Mouse (Mus musculus) 416B (cell line): Measurements from ENCODE around the gene Mipol1.
A peak's percentile ranks its signal among the peaks of the same experiment; 100 is the strongest.
"Not testable (repeated sequence)": the region's sequence is repeated elsewhere in the genome, so short reads cannot be mapped to it uniquely, and the experiment has no call there.

ENCODE experiments used
- DNase-seq: peaks from one replicate; pipeline ENCODE4 v3.0.0; 2011; ENCODE audit warnings: low read depth

Gene Mipol1

DNA sequence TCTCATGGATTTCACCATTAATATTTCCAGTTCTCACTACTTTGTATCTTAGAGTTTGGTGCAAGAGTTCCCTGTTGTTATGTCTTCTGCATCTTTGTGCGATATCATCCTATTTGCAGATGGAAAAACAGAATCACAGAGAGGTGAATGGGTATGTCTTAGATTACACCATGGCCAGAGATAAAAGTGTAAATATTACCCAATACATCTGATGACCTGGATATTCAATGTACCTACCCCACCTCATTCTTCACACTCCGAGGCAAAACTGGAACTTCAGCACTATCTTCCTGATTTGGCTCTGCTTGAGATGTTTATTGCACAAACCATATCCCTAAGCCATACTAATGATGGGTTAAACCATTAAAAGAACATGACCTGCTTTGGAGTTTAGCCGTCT is 198.0 kb downstream of the Mipol1 start:
- DNase-seq, result no peak

DNA sequence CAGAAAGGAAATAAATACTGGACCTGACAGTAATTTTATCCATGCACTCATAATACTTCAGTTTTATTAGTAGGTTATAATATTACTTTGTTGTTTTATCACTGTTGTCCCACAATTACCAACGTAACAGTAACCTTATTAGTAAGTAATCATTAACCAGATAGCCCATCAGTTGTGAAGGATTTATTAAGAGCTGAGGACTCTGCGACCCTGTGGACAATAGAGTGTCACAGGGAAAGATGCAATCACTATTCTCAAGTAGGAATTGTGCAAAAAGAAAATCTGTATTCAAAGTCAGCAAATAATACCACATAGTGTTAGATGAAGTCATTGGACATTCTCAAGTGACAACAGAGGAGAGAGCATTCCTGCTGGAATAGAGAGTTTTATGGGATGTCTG is 198.5 kb downstream of the Mipol1 start:
- no peak for DNase-seq

DNA sequence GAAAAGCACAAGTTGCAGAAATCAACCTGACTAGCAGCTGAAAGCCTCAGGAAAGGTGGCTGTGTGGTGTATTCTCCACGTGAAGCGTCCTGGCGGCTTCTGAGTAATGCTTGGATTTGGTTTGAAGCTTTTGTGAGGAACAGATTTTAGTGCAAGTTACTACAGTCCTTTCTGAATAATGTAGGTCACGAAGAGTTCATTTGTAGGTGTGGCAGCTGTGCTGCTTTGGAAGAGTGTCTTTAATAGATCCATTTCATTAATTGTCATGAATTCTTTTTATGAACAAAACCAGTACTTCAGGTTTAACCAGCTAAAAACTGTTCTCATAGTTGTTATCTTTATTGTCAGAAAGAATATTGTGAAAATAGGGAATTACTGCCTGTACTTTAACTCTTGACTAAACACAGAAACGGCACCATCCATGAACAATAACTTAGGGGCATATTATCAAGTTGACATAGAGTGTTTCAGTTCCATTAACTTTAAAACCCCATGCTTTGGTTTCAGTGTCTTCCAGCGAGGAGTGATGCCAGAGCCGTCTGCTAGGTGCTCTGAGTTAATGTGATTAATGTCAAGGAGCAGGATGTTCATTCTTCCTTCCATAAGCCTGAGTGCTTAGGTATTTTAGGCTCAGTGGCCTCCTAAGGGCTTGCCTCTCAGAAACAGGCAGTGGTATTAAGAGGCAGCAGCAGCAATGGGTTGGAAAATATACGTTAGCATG is 206.9 kb downstream of the Mipol1 start:
- DNase-seq, result not testable (repeated sequence)

DNA sequence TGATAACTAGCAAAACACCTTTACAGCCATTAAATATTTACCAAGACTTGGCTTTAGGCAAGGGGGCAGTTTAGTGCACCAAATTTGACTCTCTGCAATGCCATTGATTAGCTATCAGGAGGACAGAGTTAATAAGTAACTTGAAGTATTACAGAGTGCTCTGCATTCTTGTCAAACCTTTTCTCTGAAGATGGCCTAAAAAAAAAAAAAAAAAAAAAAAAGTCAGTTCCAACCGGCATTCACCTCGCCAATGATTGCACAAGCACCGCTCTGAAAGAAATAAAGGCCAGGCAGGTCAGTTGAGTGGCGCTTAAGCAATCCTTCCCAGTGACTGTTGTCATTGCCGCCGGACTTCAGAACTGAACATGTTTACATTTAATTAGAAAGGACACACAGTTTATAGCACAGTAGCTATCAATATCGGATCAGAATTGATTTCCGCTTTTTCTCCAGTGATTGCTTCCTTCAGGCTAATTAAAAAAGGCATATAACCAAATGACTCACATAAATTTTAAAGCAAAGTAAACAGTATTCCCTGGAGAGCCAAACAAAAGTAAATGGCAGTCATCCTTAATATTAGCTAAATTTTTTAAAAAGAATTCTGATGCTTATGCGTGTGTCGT is 214.2 kb downstream of the Mipol1 start:
- peak; percentile 49 for DNase-seq

DNA sequence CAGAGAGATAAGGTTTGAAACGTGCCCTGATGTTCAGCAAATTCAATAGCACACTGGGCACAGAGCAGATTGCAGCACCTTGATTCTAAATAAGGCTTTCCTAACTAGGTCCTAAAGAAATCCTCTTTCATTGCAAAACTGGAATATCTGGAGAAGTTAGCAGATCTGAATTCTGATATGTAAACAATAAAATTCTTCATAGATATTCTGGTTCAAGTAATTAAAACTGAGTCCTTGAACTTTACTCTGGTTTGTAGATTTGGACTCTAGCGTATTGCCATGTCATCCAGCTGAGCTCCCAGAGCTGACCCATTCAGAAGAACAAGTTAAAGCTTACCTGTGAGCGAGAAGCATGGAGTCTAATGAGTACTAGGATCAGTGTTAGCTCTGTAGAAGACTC is 217.1 kb downstream of the Mipol1 start:
- no peak for DNase-seq

DNA sequence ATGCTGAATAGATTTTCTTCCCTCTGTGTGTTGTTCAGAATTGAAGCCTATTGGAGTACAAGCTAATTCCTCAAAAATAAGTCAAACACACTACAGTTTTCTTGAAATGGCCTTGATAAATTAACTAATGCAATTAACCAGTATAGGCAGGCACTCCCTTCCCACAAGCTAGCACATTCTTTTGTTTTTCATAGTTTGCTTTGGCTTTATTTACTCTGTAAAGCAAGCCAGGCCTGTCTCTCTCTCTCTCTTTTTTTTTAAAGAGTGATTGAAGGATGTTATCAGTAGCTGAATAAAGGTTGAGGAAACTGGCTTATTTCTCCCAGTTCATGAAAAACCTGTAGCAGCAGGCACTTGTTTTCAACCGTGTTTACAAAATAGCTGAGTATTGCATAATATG is 219.1 kb downstream of the Mipol1 start:
- DNase-seq, result no peak

DNA sequence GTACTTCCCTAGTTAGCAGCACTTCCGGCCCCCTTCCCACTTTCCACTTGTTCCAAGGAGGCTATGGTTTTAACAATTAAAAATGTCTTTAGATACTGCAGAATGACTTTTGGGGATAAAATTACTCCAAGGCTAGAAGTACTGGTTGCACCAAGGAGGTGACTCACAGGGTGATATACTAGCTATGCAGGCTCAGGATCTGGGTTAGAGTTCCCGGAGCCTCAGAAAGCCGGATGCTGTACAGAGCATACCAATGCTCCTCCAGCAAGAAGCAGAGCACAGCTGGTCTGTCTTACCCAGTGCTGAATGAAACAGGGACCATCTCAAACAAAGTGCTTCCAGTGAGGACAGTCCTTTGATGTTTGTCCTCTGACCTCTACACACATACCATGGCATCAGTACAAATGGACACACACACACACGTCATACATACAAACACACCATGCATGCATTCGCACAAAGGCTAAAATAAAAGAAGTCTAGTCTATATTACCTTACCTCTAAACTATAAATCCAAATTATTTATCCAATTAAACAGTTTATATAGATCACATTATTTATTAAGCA is 219.9 kb downstream of the Mipol1 start:
- no peak for DNase-seq

DNA sequence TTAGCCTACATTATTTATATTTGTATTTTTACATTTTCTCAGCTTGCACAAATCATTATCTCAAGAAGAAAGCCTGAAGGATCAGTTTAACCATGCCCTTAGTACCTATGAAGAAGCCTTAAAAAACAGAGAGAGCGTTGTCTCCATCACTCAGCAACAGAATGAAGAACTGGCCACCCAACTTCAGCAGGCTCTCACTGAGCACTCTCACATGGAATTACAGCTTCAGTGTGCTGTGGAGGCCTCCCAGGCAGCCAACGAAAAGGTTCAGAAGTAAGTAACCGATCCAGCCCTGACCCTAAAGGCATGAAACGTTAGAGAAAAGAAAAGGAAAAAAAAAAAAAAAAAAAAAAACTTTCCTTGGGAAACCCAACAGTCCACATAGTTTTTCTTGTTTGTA is 226.7 kb downstream of the Mipol1 start:
- no peak for DNase-seq

DNA sequence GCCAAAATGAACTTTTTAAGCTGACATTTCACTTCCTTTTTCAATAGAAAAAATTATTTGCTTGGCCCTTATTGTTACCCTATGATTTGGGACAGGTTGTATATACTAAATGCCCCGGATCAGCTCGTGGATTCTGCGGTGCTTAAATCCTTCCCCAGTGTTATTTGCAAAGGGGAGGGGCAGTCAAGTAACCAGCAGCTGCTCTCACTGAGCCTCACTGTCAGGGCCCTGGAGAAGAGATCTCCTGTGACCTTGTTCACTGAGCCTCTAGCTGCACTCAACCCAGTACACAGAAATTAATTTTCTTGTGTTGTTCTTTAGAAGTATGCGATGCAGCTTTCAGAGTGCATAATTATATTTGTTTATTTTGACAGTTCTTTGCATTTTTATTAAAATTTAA is 227.1 kb downstream of the Mipol1 start:
- DNase-seq, result no peak

DNA sequence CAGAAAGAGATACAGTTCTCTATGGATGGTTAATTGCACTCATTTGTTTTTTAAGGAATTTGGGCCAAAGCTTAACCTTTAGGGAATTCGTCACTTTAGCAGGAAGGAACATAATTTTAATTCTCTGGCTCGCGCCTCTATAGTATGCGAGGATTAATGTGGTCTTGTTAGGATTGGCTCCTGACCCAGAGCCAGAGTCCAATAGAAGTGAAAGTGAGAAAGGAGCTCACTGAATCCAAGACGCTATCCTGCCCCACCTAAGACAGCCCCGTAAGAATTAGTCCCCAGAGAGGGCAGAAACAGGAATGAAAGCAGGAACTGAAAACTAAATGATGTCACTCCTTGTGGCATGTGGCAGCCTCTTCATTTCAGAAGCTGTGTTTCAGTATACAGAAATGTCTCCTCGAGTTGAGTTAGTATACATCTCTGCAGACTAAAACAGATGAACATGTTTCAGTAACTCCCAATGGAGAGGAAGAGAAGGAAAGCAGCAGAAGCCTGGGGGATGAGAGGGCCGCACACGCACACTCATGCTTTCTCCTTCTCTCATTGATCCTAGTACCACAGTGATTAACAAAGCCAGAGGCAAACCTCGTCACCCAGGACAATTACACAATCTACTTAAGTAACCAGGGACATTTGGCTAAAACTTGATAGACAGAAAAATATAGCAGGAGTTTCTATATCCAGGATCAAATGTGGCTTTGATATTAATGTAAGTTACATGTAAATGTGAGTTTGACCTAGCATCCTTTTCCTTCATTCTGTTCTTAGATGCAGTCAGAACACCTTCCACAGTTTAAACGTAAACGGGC is 234.5 kb downstream of the Mipol1 start:
- no peak for DNase-seq

DNA sequence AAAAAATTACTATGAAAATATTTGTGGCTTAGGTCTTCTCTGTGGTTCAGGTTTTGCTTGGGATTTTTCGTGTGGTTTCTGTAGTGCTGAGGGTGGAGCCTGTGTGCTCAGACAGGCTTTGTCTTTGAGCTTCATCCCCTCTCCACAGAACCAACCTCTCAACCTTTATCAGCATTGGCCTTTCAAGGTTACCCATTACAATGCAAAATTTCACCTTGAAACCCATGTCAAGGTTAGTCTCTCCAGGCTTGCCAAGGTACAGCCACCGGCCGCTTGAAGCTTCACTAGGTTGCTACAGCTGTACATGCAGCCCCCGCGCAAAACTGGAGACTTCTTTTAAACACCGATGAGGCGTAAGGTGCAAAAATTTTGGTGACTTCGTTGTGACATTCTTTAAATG is 241.6 kb downstream of the Mipol1 start:
- DNase-seq, result no peak

DNA sequence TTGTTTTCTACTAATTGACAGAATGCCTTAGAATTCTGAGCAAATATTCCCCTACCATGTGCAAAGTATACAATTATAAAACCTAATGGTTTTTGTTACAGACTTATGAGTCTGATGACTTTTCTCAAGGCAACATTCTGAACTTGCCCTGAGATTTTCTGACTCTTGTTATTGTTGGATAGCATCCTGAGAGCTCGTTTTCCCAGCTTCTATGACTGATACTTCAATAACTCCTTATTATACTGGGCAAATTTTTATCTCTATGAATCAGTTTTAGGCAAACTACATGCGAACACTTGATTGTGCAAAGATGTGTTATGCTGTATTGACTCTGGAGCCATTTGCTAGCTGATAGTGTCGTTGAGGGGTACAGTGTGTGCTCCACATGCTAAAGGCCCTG is 246.6 kb downstream of the Mipol1 start:
- no peak for DNase-seq

DNA sequence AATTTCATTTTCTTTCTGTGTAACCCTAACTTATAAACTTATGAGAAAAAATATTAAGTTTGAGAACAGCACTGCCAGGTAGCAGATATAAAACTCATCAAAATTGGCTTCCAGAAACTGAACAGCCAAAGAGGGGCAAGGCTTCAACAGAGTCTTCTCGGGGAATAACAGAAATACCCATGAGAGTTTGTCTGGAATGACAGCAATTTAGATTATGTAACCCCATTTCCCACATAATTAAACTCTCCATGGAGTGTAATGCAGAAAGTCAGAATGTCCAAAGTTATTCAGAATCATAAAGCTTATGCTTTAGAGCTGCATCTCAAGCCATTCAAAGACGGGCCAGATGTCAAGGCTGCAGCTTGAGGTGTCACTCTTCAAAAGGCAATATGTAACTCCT is 251.6 kb downstream of the Mipol1 start:
- DNase-seq, result no peak

DNA sequence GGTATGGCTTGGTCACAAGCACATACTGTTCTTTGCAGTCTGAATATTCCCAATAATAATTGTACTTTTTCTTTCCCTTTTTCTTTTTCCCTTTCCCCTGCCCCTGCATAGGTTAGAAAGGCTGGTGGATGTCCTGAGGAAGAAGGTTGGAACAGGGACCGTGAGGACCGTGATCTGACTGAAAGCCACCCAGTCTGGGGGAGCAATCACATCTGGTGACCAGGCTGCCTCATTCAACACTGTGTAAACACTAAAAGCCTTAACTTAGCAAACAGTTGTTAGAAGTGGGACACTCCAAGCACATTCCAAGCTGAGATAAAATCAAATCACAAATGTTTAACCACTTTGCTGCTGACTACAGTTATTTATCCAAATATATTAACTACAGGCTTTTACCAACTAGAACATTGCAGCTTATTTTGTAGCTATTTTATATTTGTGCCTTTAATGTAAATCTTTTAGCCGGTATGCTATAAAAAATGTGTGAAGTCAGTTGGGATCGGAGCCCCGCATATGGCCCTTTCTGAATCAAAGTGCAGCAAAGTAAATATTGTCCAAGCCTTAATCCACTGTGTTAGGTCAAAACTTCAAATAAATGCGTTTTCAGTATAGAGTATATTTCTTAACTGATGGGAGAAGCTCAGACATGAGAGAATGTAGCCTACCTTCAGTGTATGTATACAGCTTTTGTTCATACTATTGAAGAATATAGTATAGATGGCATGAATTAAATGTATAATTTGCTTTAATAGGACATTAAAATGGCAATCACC is 266.3 kb downstream of the Mipol1 start:
- no peak for DNase-seq

DNA sequence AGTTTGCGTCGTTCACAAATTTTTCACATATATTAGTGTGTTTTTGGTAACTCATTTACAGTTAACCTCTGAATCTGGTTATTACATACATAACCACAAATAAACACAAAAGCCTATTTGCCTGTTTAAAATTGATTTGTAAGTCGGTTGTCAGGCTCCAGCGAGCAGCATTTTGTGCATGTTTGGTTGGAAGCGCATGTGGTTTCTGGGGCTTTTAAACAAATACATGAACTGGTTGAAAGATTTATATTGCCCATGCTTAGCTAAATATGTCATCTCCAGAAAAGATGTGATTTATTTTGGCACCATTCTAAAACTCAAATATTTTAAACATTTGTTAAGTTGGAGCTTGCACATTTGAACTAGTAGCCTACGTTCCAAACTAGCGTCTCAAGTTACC is 270.0 kb downstream of the Mipol1 start:
- DNase-seq, result no peak

DNA sequence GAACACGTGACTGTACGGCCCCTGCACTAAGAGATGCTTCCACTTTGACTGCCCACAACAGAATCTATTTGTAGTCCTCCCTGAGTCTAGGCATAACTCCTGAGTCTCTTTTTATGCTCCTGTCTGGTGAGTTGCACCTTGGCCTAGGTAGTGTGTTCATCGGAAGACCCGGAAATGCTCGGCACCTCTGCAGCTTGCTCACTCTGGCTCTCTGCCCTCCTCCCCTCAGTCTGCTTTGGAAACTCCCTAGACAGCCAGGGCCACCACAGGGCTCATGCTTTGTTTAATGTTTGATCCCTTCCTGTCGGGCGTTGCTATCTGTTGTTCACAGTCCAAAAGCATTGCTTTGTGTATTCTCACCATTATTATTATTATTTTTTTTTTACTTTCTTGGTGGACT is 275.1 kb downstream of the Mipol1 start:
- DNase-seq, result no peak

DNA sequence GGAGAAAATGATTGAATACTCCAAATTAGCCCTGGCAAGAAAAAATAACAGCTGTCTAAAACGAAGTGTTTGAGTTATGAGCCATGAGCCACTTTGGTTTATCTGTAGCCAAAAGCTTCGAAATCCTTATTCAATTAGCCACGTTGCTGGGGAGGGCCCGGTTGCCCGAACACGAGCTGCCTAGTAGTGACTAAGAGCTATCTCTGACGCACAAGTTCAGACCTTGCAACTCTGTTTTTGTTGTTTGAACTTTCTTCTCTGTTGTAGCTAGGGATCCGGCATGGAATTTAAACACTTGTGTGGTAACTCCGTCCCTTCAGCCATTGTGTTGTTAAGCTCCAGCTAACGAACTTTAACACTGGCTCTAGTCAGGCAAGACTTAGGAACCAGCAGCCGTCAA is 278.7 kb downstream of the Mipol1 start:
- no peak for DNase-seq

DNA sequence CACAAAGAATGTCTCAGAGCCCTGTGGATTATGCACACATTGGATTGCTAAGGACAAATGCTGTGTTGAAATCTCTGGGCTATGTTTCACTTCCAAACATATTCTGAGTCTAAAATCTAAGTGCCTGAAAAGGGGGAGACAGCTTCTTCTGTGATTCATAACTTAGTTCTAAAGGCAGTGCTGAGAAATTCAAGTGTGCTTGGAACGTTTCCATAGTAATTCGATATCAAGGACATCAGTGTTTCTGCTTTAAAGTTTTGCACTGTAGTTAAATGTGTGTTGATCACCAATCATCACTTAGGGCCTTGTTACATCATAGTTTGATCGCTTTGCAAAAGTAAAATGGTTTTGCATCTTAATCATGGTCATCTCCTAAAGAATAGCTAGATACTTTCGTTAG is 279.5 kb downstream of the Mipol1 start:
- no peak for DNase-seq

DNA sequence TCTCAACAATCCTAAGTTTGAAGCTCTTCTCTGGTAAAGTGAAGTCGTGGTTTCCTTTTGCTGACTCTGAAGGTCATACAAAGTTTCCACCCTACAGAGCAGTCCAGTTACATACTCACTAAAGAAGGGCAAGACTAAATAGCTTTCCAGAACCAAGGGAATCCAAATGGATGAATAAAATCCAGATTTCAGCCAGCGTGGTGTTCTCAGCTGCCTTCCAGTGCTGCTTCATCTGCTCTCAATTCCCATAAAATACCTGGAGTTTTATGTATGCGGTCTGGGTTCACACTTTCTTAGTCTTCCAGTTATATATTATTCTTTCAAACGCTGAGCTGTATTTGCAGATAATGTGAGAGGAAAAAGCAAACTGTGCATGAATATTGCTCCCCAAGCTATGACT is 280.9 kb downstream of the Mipol1 start:
- DNase-seq, result peak; percentile 27

DNA sequence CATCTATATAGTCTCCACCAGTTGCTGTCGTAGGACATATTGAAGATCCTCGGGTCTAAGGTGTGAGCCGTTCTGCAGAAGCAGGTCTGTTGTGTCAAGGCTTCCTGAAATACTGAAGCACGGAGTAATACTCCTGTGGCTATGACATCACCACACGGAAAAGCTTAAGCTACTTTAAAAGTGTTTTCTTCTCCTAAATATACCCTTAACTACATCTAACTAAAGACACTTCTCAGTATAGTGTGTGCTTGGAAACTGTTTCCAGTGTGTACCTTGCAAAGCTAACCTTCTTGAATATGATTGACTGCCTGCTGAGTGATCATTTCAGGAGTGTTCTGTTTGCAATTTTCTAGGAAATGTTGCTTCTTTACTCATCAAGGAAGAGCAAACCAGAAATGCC is 281.3 kb downstream of the Mipol1 start:
- DNase-seq, result no peak

DNA sequence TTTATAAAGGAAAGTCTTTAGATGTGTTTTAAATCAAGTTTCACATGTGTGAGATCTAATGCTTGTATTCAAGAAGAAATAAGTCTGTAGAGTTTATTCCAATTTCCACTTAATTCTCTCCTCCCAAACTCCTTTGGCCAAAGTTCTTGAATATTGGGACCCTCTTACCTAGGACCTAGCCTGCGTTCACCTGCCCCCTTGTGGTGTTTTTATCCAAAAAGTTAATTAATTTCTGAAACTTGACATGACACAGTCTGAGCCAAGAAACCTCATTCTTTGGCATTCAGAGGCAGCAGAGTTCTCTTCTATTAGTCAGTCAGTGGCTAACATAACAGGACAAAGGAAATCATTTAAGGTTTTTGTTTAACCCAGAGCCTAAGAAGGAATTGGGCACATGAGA is 284.3 kb downstream of the Mipol1 start:
- no peak for DNase-seq

DNA sequence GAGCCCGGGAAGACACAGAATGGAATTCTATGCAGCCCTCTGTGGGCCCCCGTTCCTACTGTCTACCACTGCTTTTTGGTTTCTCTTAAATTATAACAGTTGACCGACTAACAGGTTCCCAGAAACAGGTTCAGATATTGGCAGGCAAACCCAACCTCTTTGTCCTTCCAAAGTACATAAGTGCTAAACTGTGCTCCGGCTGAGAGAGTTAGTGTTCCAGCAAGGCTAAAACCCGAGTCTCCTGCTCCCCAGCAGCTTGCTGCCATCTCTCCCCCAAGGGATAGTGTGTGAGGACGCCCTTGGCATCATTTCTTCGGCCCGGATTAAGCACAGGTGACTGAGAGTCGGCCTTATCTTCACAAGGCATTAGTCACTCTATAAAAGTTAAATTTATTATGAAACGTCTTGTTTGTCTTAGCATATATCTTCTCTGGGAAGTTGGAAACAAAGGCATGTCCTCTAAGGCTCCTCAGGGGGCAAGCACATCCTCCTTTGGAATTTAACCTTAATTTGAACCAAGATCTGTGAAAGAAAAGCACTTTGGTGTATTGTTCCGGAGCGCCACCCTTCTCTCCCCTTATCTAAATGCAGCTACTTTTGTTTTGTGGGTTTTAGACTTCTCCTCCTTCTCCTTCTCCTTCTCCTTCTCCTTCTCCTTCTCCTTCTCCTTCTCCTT is 285.6 kb downstream of the Mipol1 start:
- DNase-seq, result no peak
